Mouse (Mus musculus) 3134 (cell line): ENCODE data around the gene Frmd4b.

Experiments
- DNase-seq: peaks from one replicate; pipeline ENCODE4 v3.0.0-alpha.2; 2011; ENCODE audit warnings: low spot score; ENCODE audit not compliant: insufficient read length; ENCODE audit errors: extremely low read depth

Gene Frmd4b

GRCm38 (mm10) chr6:97295866-97296527, 321.3 kb downstream of the Frmd4b start:
- DNase-seq = no peak

- no peak for DNase-seq
Measured at GRCm38 (mm10) chr6:97295416-97295815, 321.9 kb downstream of the Frmd4b start.

- no peak for DNase-seq
Measured at GRCm38 (mm10) chr6:97293667-97294569, 323.4 kb downstream of the Frmd4b start.

- no peak for DNase-seq
Measured at GRCm38 (mm10) chr6:97292894-97293293, 324.4 kb downstream of the Frmd4b start.

- no peak for DNase-seq
Measured at GRCm38 (mm10) chr6:97292096-97292495, 325.2 kb downstream of the Frmd4b start.

GRCm38 (mm10) chr6:97291159-97291908, 326.0 kb downstream of the Frmd4b start:
- no peak for DNase-seq

- DNase-seq = no peak
Measured at GRCm38 (mm10) chr6:97290687-97291086, 326.7 kb downstream of the Frmd4b start.

- DNase-seq = no peak
Measured at GRCm38 (mm10) chr6:97289838-97290237, 327.5 kb downstream of the Frmd4b start.

GRCm38 (mm10) chr6:97289316-97289820, 328.0 kb downstream of the Frmd4b start:
- DNase-seq = no peak

- no peak for DNase-seq
Measured at GRCm38 (mm10) chr6:97288047-97288855, 329.1 kb downstream of the Frmd4b start.

- no peak for DNase-seq
Measured at GRCm38 (mm10) chr6:97286332-97286731, 331.0 kb downstream of the Frmd4b start.

- no peak for DNase-seq
Measured at GRCm38 (mm10) chr6:97283676-97284075, 333.7 kb downstream of the Frmd4b start.

GRCm38 (mm10) chr6:97278878-97279277, 338.5 kb downstream of the Frmd4b start:
- DNase-seq = no peak

GRCm38 (mm10) chr6:97278014-97278787, 339.1 kb downstream of the Frmd4b start:
- DNase-seq = peak; percentile 21

- no peak for DNase-seq
Measured at GRCm38 (mm10) chr6:97276890-97277497, 340.3 kb downstream of the Frmd4b start.

- no peak for DNase-seq
Measured at GRCm38 (mm10) chr6:97276366-97276765, 341.0 kb downstream of the Frmd4b start.

- no peak for DNase-seq
Measured at GRCm38 (mm10) chr6:97275760-97276159, 341.6 kb downstream of the Frmd4b start.

- no peak for DNase-seq
Measured at GRCm38 (mm10) chr6:97273777-97274176, 343.6 kb downstream of the Frmd4b start.
